Mouse (Mus musculus) spleen, adult 2 months (tissue): Measurements from ENCODE around the gene Gm37240.

Experiments used
- CTCF ChIP-seq: fragments of 200-500 bp; IDR thresholded peaks from 2 replicates; pipeline ENCODE4 v1.5.1; 2011; ENCODE audit warnings: mild to moderate bottlenecking, inconsistent platforms; ENCODE audit not compliant: insufficient read depth, insufficient read length, insufficient replicate concordance; ENCODE audit errors: extremely low read depth
- POLR2A ChIP-seq: fragments of 200-500 bp; IDR thresholded peaks from 2 replicates; pipeline ENCODE4 v1.6.1; 2011; ENCODE audit warnings: low read depth, low read length, inconsistent platforms

GRCm38 (mm10) chr3:84586736-84587135 lies 1300.6 kb downstream of the Gm37240 start:
- TF ChIP-seq CTCF (no peak), POLR2A (no peak)
